Mouse (Mus musculus): ENCODE results near the gene Gadd45gip1. TPM values are rescaled to one million over a fixed set of nuclear protein-coding genes. Genes with fewer than 3 reads are reported as not detected.
A peak's percentile ranks its signal among the peaks of the same experiment; 100 is the strongest.

Gene Gadd45gip1
- polyA plus RNA-seq, 1 experiment from 2014 or later: 39.7 TPM

GRCm38 (mm10) chr8:84837149-84837911 is 6.0 kb downstream of the Gadd45gip1 start:
- no peak for ATAC-seq (ENCODE audit: low FRiP score, low read depth)
- H3K27me3 ChIP-seq (replicated peaks): no peaks in the 10 kb centered on the region
- 0 out of 2 replicates have a peak overlapping the region, but pooled peaks have one; percentile 16 for H3K4me2 ChIP-seq (replicated peaks)
- 0 out of 2 replicates have a peak overlapping the region, but pooled peaks have one; percentile 1 for H3K4me3 ChIP-seq
- H3K27ac ChIP-seq: no peak overlapping the region
- 58% methylated on average over 8 of the region's 8 CpGs for WGBS
- H3K4me1 ChIP-seq: peaks cover 38% of the 10 kb centered on the region
- H3K9me3 ChIP-seq: no peaks in the 10 kb centered on the region
- no peak overlapping the region for H3K9ac ChIP-seq
- H3K36me3 ChIP-seq: peaks cover 63% of the 10 kb centered on the region

GRCm38 (mm10) chr8:84837912-84838470 is 6.7 kb downstream of the Gadd45gip1 start:
- no peak for ATAC-seq (ENCODE audit: low FRiP score, low read depth)
- Histone ChIP-seq H3K9ac (no peak overlapping the region), H3K9me3 (no peaks in the 10 kb centered on the region), H3K36me3 (peaks cover 69% of the 10 kb centered on the region), H3K27me3 (replicated peaks) (no peaks in the 10 kb centered on the region), H3K4me1 (peaks cover 38% of the 10 kb centered on the region), H3K4me2 (replicated peaks) (0 out of 2 replicates have a peak overlapping the region, but pooled peaks have one; percentile 16), H3K27ac (no peak overlapping the region), H3K4me3 (0 out of 2 replicates have a peak overlapping the region, but pooled peaks have one; percentile 1)
- WGBS: 80% methylated on average over 15 of the region's 15 CpGs

GRCm38 (mm10) chr8:84838513-84838912 is 7.2 kb downstream of the Gadd45gip1 start:
- H3K4me1 ChIP-seq: peaks cover 35% of the 10 kb centered on the region
- H3K27ac ChIP-seq: no peak overlapping the region
- H3K4me3 ChIP-seq: no peak overlapping the region
- no peak overlapping the region for H3K9ac ChIP-seq
- no peak for ATAC-seq (ENCODE audit: low FRiP score, low read depth)
- no peak overlapping the region for H3K4me2 ChIP-seq (replicated peaks)
- WGBS: 92% methylated on average over 5 of the region's 5 CpGs
- peaks cover 75% of the 10 kb centered on the region for H3K36me3 ChIP-seq
- no peaks in the 10 kb centered on the region for H3K27me3 ChIP-seq (replicated peaks)
- no peaks in the 10 kb centered on the region for H3K9me3 ChIP-seq

- H3K4me3 ChIP-seq: peak overlapping the region; percentile 87
- peaks cover 77% of the 10 kb centered on the region for H3K36me3 ChIP-seq
- no peaks in the 10 kb centered on the region for H3K27me3 ChIP-seq (replicated peaks)
- ATAC-seq (ENCODE audit: low FRiP score, low read depth): no peak
- no peaks in the 10 kb centered on the region for H3K9me3 ChIP-seq
- WGBS: 97% methylated on average over 2 of the region's 2 CpGs
- H3K9ac ChIP-seq: no peak overlapping the region
- peaks cover 41% of the 10 kb centered on the region for H3K4me1 ChIP-seq
- no peak overlapping the region for H3K27ac ChIP-seq
- peak overlapping the region; percentile 67 for H3K4me2 ChIP-seq (replicated peaks)
Measured at GRCm38 (mm10) chr8:84839411-84839810, 8.1 kb downstream of the Gadd45gip1 start.

GRCm38 (mm10) chr8:84839875-84840247 is 8.5 kb downstream of the Gadd45gip1 start:
- Histone ChIP-seq H3K36me3 (peaks cover 77% of the 10 kb centered on the region), H3K4me3 (peak overlapping the region; percentile 87), H3K27me3 (replicated peaks) (no peaks in the 10 kb centered on the region)

GRCm38 (mm10) chr8:84840248-84840999 is 9.1 kb downstream of the Gadd45gip1 start, which contains the start of gene Rad23a:
TSS of gene Rad23a (minus strand) at chr8:84840665.
- peaks cover 51% of the 10 kb centered on the region for H3K4me1 ChIP-seq
- peak within 1 kb of the TSS; percentile 67 for H3K4me2 ChIP-seq (replicated peaks)
- H3K36me3 ChIP-seq: peaks cover 75% of the 10 kb centered on the region
- H3K27me3 ChIP-seq (replicated peaks): no peaks in the 10 kb centered on the region
- H3K27ac ChIP-seq: peak within 1 kb of the TSS; percentile 82; the same call in 1 of the 2 replicates
- H3K4me3 ChIP-seq: peak within 1 kb of the TSS; percentile 87
- H3K9me3 ChIP-seq: no peaks in the 10 kb centered on the region
- H3K9ac ChIP-seq: peak within 1 kb of the TSS; percentile 89
- peak; percentile 95 for ATAC-seq (ENCODE audit: low FRiP score, low read depth)
- under 1% methylated on average over 55 of the region's 55 CpGs for WGBS

More at GRCm38 (mm10) chr8:84839875-84840247, 8.5 kb downstream of the Gadd45gip1 start:
- ATAC-seq (ENCODE audit: low FRiP score, low read depth): no peak
- peak overlapping the region; percentile 89 for H3K9ac ChIP-seq
- H3K27ac ChIP-seq: peak overlapping the region; percentile 82; the same call in 1 of the 2 replicates
- no peaks in the 10 kb centered on the region for H3K9me3 ChIP-seq
- H3K4me1 ChIP-seq: peaks cover 46% of the 10 kb centered on the region
- 4% methylated on average over 7 of the region's 7 CpGs for WGBS
- H3K4me2 ChIP-seq (replicated peaks): peak overlapping the region; percentile 67

- WGBS: 72% methylated on average over 1 of the region's 1 CpGs
- no peaks in the 10 kb centered on the region for H3K9me3 ChIP-seq
- no peak overlapping the region for H3K27ac ChIP-seq
- no peak for ATAC-seq (ENCODE audit: low FRiP score, low read depth)
- H3K27me3 ChIP-seq (replicated peaks): no peaks in the 10 kb centered on the region
- peaks cover 49% of the 10 kb centered on the region for H3K4me1 ChIP-seq
- H3K4me2 ChIP-seq (replicated peaks): no peak overlapping the region
- no peak overlapping the region for H3K4me3 ChIP-seq
- peaks cover 64% of the 10 kb centered on the region for H3K36me3 ChIP-seq
- H3K9ac ChIP-seq: no peak overlapping the region
Measured at GRCm38 (mm10) chr8:84841514-84841913, 10.2 kb downstream of the Gadd45gip1 start.

GRCm38 (mm10) chr8:84844397-84845070 is 13.2 kb downstream of the Gadd45gip1 start:
- H3K27ac ChIP-seq: no peak overlapping the region
- peak overlapping the region; percentile 94 for H3K4me3 ChIP-seq
- H3K4me2 ChIP-seq (replicated peaks): peak overlapping the region; percentile 86
- WGBS: 88% methylated on average over 9 of the region's 9 CpGs
- H3K4me1 ChIP-seq: peaks cover 35% of the 10 kb centered on the region
- no peaks in the 10 kb centered on the region for H3K27me3 ChIP-seq (replicated peaks)
- no peak for ATAC-seq (ENCODE audit: low FRiP score, low read depth)
- H3K9me3 ChIP-seq: no peaks in the 10 kb centered on the region
- H3K9ac ChIP-seq: peak overlapping the region; percentile 85
- peaks cover 40% of the 10 kb centered on the region for H3K36me3 ChIP-seq

- Histone ChIP-seq H3K4me3 (peak overlapping the region; percentile 94), H3K9ac (peak overlapping the region; percentile 85), H3K4me2 (replicated peaks) (peak overlapping the region; percentile 86), H3K9me3 (no peaks in the 10 kb centered on the region), H3K27me3 (replicated peaks) (no peaks in the 10 kb centered on the region), H3K4me1 (peaks cover 32% of the 10 kb centered on the region), H3K36me3 (peaks cover 40% of the 10 kb centered on the region), H3K27ac (0 out of 2 replicates have a peak overlapping the region, but pooled peaks have one; percentile 68)
- ATAC-seq (ENCODE audit: low FRiP score, low read depth): no peak
- WGBS: 18% methylated on average over 12 of the region's 12 CpGs
Measured at GRCm38 (mm10) chr8:84845355-84846093, 14.2 kb downstream of the Gadd45gip1 start.

- peak; percentile 55 for ATAC-seq (ENCODE audit: low FRiP score, low read depth)
- peak overlapping the region; percentile 85 for H3K9ac ChIP-seq
- H3K27me3 ChIP-seq (replicated peaks): no peaks in the 10 kb centered on the region
- H3K4me1 ChIP-seq: peaks cover 32% of the 10 kb centered on the region
- H3K4me3 ChIP-seq: peak overlapping the region; percentile 94
- no peaks in the 10 kb centered on the region for H3K9me3 ChIP-seq
- H3K4me2 ChIP-seq (replicated peaks): peak overlapping the region; percentile 86
- WGBS: 1% methylated on average over 30 of the region's 30 CpGs
- H3K36me3 ChIP-seq: peaks cover 38% of the 10 kb centered on the region
- H3K27ac ChIP-seq: peak overlapping the region; percentile 68; the same call in 1 of the 2 replicates
Measured at GRCm38 (mm10) chr8:84846094-84846721, 14.9 kb downstream of the Gadd45gip1 start.
